In genomic region chr11:70649185-70649734, GRCm38 (mm10) we compare ENCODE assay signal across 9 mouse cellular contexts. TPM values are rescaled to one million over a fixed set of nuclear protein-coding genes. Genes with fewer than 3 reads are reported as not detected.
DNase-seq lines count a peak whose midpoint lies in the region; ATAC-seq and TF ChIP-seq lines count a peak whose summit lies in the region.
"Had no signal": no experiment of that assay in that cellular context is flagged by ENCODE, and none has a peak within 500 bp of the region (broad histone marks: within the 10 kb centered on the region; RNA-seq: fewer than 3 reads in every experiment).

No protein-coding gene starts in this region.

- H3K4me3 ChIP-seq in gastrocnemius, adult 2 months, result peak overlapping the region; percentile 91
- H3K4me3 ChIP-seq in megakaryocyte, embryonic 14.5 days (replicated peaks), result peak overlapping the region; percentile 93
- no peak overlapping the region for H3K4me3 ChIP-seq in neural tube, embryonic 14.5 days (ENCODE audit: low read depth, low read length)

- H3K4me1 ChIP-seq in megakaryocyte, embryonic 14.5 days, result peaks cover 68% of the 10 kb centered on the region
- H3K4me1 ChIP-seq in neural tube, embryonic 14.5 days (ENCODE audit: control insufficient read depth, insufficient read depth, low read length), result peaks cover 30% of the 10 kb centered on the region

- H3K9me3 ChIP-seq in megakaryocyte, embryonic 14.5 days, result no peaks in the 10 kb centered on the region
- H3K9me3 ChIP-seq in neural tube, embryonic 14.5 days (ENCODE audit: control insufficient read depth, low read length), result no peaks in the 10 kb centered on the region

- peak overlapping the region; percentile 100; the same call in 1 of the 2 replicates for H3K4me2 ChIP-seq in neural tube, embryonic 14.5 days (ENCODE audit: low read depth, low read length)

- H3K27me3 ChIP-seq in megakaryocyte, embryonic 14.5 days (replicated peaks), result no peaks in the 10 kb centered on the region
- H3K27me3 ChIP-seq in neural tube, embryonic 14.5 days (ENCODE audit: control insufficient read depth, insufficient read depth, low read length), result no peaks in the 10 kb centered on the region

- no peak for TF ChIP-seq CTCF in gastrocnemius, adult 2 months (IDR thresholded peaks at IDR 0.05)

- intact Hi-C loops in gastrocnemius, adult 2 months (cut with DNase I), result loop anchor here (2.0 to 10.0 kb wide), 2 partner anchors 50 to 654 kb away; partner anchors contain the start of genes Gabarap and Phf23

- WGBS in neural tube, embryonic 14.5 days, result 81% methylated on average over 8 of the region's 8 CpGs

- DNase-seq in gastrocnemius, adult 2 months, result no peak
- DNase-seq in gastrocnemius, postnatal 10 days, result no peak
- peak; percentile 47 for DNase-seq in induced T-regulatory cell, adult 2 months (ENCODE audit: low read depth)
- no peak for DNase-seq in retina, postnatal 1 day
- DNase-seq in layer of hippocampus, adult 18-20 months (ENCODE audit: low spot score in 2 of 2), result no peak

- H3K27ac ChIP-seq in gastrocnemius, adult 2 months, result peak overlapping the region; percentile 92; the same call in 1 of the 2 replicates
- H3K27ac ChIP-seq in neural tube, embryonic 14.5 days (ENCODE audit: low read depth, low read length), result no peak overlapping the region

- ATAC-seq in megakaryocyte, adult 5-6 weeks (ENCODE audit: poor library complexity, severe bottlenecking), result no peak
- no peak for ATAC-seq in neural tube, embryonic 14.5 days (ENCODE audit: low read depth)

- peaks cover 79% of the 10 kb centered on the region for H3K36me3 ChIP-seq in megakaryocyte, embryonic 14.5 days (replicated peaks; ENCODE audit: low read length)
- peaks cover 40% of the 10 kb centered on the region for H3K36me3 ChIP-seq in neural tube, embryonic 14.5 days (ENCODE audit: control insufficient read depth, insufficient read depth, low read length)

- H3K9ac ChIP-seq in neural tube, embryonic 14.5 days (replicated peaks; ENCODE audit: low read depth, low read length), result no peak overlapping the region

RNA-seq across cellular contexts. Expression of gene Slc25a11, which starts 2.0 kb away (rescaled TPM):
- total RNA-seq in gastrocnemius, adult 2 months (2021), result 100 to 1,000 TPM; 264 to 408 TPM
- total RNA-seq in gastrocnemius, postnatal 10 days (2021), result 100 to 1,000 TPM; 252 to 283 TPM
- 15.7 and 78.7 TPM in 2 replicates for polyA plus RNA-seq in megakaryocyte, embryonic 14.5 days (2012; ENCODE audit: insufficient read depth, low replicate concordance)
- total RNA-seq in megakaryocyte, adult 5-6 weeks (2015), result 78.9 and 93.0 TPM in 2 replicates
- 63.4 and 66.1 TPM in 2 replicates for total RNA-seq in megakaryocyte, adult 5-6 weeks (2017)
- polyA plus RNA-seq in neural tube, embryonic 14.5 days (2014; fragmentation: Nextera tagmentation; extraction: Ambion mirVana), result 156 and 172 TPM in 2 replicates
- 100 to 1,000 TPM; 121 to 123 TPM for total RNA-seq in layer of hippocampus, adult 18-20 months (2021)

RNA-seq across cellular contexts. Expression of gene Rnf167, which starts 2.2 kb away (rescaled TPM):
- 10 to 100 TPM; 35.0 to 38.4 TPM for total RNA-seq in gastrocnemius, adult 2 months (2021)
- total RNA-seq in gastrocnemius, postnatal 10 days (2021), result 10 to 100 TPM; 41.9 to 43.7 TPM
- 102 and 125 TPM in 2 replicates for polyA plus RNA-seq in megakaryocyte, embryonic 14.5 days (2012; ENCODE audit: insufficient read depth, low replicate concordance)
- total RNA-seq in megakaryocyte, adult 5-6 weeks (2015), result 75.6 and 82.1 TPM in 2 replicates
- total RNA-seq in megakaryocyte, adult 5-6 weeks (2017), result 57.4 and 60.0 TPM in 2 replicates
- polyA plus RNA-seq in neural tube, embryonic 14.5 days (2014; fragmentation: Nextera tagmentation; extraction: Ambion mirVana), result 98.6 and 110 TPM in 2 replicates
- 10 to 100 TPM; 88.7 to 91.8 TPM for total RNA-seq in layer of hippocampus, adult 18-20 months (2021)

RNA-seq across cellular contexts. Expression of gene Pfn1, which starts 5.2 kb away (rescaled TPM):
- 100 to 1,000 TPM; 252 to 257 TPM for total RNA-seq in gastrocnemius, adult 2 months (2021)
- 100 to 1,000 TPM; 465 to 491 TPM for total RNA-seq in gastrocnemius, postnatal 10 days (2021)
- polyA plus RNA-seq in megakaryocyte, embryonic 14.5 days (2012; ENCODE audit: insufficient read depth, low replicate concordance), result 9,580 and 14,702 TPM in 2 replicates
- total RNA-seq in megakaryocyte, adult 5-6 weeks (2015), result 1,800 and 1,907 TPM in 2 replicates
- total RNA-seq in megakaryocyte, adult 5-6 weeks (2017), result 869 and 896 TPM in 2 replicates
- polyA plus RNA-seq in neural tube, embryonic 14.5 days (2014; fragmentation: Nextera tagmentation; extraction: Ambion mirVana), result 578 and 686 TPM in 2 replicates
- 100 to 1,000 TPM; 326 to 341 TPM for total RNA-seq in layer of hippocampus, adult 18-20 months (2021)

RNA-seq across cellular contexts. Expression of gene Eno3, which starts 7.7 kb away (rescaled TPM):
- 1,000 to 10,000 TPM; 7,153 to 7,488 TPM for total RNA-seq in gastrocnemius, adult 2 months (2021)
- total RNA-seq in gastrocnemius, postnatal 10 days (2021), result 1,000 to 10,000 TPM; 5,193 to 5,983 TPM
- 4.2 and 8.4 TPM in 2 replicates for polyA plus RNA-seq in megakaryocyte, embryonic 14.5 days (2012; ENCODE audit: insufficient read depth, low replicate concordance)
- 6.3 and 7.8 TPM in 2 replicates for total RNA-seq in megakaryocyte, adult 5-6 weeks (2015)
- total RNA-seq in megakaryocyte, adult 5-6 weeks (2017), result 5.9 and 8.2 TPM in 2 replicates
- 8.3 and 10.1 TPM in 2 replicates for polyA plus RNA-seq in neural tube, embryonic 14.5 days (2014; fragmentation: Nextera tagmentation; extraction: Ambion mirVana)
- total RNA-seq in layer of hippocampus, adult 18-20 months (2021), result 1 to 10 TPM; 6.0 to 9.9 TPM

RNA-seq across cellular contexts. Expression of gene Gp1ba, which starts 10.3 kb away (rescaled TPM):
- not detected for total RNA-seq in gastrocnemius, adult 2 months (2021)
- under 1 TPM; 0.12 to 0.29 TPM for total RNA-seq in gastrocnemius, postnatal 10 days (2021)
- polyA plus RNA-seq in megakaryocyte, embryonic 14.5 days (2012; ENCODE audit: insufficient read depth, low replicate concordance), result 898 and 1,061 TPM in 2 replicates
- 0.20 and 0.23 TPM in 2 replicates for total RNA-seq in megakaryocyte, adult 5-6 weeks (2015)
- 0.04 TPM in 1 of 2 replicates, not detected in the other for total RNA-seq in megakaryocyte, adult 5-6 weeks (2017)
- 0.27 and 0.31 TPM in 2 replicates for polyA plus RNA-seq in neural tube, embryonic 14.5 days (2014; fragmentation: Nextera tagmentation; extraction: Ambion mirVana)
- not detected for total RNA-seq in layer of hippocampus, adult 18-20 months (2021)
- total RNA-seq: left cerebral cortex, postnatal 14 days had no signal
